Mouse (Mus musculus): ENCODE measurements at regions not wholly inside any gene's neighbourhood (a gene's known extent, or its start where the extent isn't known, plus 50 kb on each side); places are given as distances from the start of the nearest gene placed in this dataset.

DNA sequence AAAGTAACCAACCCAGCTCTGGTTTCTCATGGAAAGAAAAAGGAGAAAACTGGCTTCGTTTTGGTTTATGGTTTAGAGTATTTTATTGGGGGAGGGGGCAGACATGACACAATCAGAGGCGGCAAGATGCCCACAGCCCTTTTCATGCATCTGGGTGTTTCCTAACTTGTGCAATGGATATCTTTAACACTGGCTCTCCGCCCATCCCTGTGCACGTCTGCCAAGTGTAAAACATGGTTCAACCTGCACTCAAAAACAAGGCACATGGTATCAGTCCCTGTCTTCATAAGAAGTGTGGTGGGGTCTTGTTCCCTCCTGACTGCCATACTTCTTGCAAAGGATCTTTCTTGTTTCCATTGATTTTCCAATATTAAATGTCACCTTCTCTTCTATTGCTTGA, 310.6 kb downstream of the Wdr11 start:
- Histone ChIP-seq H3K9ac (replicated peaks) (no peak overlapping the region), H3K9me3 (ENCODE audit: control insufficient read depth, low read length) (no peaks in the 10 kb centered on the region), H3K4me2 (ENCODE audit: low read depth) (no peak overlapping the region), H3K4me1 (replicated peaks; ENCODE audit: control insufficient read depth in 2 of 2, insufficient read depth in 2 of 2, low read length in 1 of 2) (no peaks in the 10 kb centered on the region), H3K27me3 (ENCODE audit: control insufficient read depth, insufficient read depth, low read length) (no peaks in the 10 kb centered on the region), H3K4me3 (ENCODE audit: insufficient read depth in 1 of 2, low read depth in 2 of 2, low read length in 2 of 2) (no peak overlapping the region), H3K27ac (no peak overlapping the region), H3K36me3 (replicated peaks; ENCODE audit: control insufficient read depth, insufficient read depth, low read depth) (no peaks in the 10 kb centered on the region)
- ATAC-seq (ENCODE audit: insufficient read depth) (no peak), DNase-seq (ENCODE audit: low read depth in 3 of 3, low spot score in 3 of 3) (no peak)
- TF ChIP-seq EP300 (IDR thresholded peaks at IDR 0.05; ENCODE audit: low read depth) (no peak), CTCF (IDR thresholded peaks at IDR 0.05; ENCODE audit: low read depth) (no peak)
- WGBS (ENCODE audit: insufficient replicate concordance): 55% methylated on average over 4 of the region's 4 CpGs

DNA sequence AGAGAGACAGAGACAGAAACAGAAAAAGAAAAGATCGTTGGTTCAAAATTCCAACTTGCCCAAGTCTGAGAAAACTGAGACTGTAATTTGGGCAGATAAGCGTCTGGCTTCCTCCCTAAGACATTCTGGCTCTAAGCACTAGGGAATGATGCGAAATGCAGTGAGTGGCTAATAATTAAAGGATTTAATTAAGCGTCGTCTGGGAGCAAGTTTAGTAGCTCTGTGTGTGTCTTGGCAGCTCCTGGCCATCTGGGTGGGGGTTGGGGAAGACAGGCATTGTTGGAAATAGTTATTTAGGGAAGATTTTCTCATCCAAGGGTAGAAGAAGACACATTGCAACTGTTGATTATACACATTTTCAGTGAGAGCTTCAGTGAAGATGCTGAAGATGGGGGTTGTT, 311.5 kb downstream of the Wdr11 start:
- WGBS (ENCODE audit: insufficient replicate concordance): 56% methylated on average over 5 of the region's 5 CpGs
- no peaks in the 10 kb centered on the region for H3K27me3 ChIP-seq (ENCODE audit: control insufficient read depth, insufficient read depth, low read length)
- DNase-seq (ENCODE audit: low read depth in 3 of 3, low spot score in 3 of 3): no peak

DNA sequence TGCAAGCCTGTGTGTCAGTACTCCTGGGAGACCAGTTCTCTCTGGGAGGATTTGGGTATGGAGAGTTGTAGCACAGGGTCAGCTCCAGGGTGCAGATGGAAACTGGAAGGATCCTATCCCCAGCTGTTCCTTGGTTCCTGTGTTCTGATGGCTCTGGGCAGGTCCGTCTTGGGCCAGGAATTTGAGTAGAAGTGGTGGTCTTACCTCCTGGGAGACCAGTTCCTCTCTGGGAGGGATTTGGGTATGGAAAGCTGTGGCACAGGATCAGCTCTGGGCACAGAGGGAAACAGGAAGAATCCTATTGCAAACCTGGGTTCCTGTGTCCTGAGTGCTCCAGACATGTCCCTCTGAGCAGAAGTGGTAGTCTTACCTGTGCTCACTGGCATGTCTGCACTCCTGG, 314.5 kb downstream of the Wdr11 start:
- H3K4me3 ChIP-seq (ENCODE audit: insufficient read depth in 1 of 2, low read depth in 2 of 2, low read length in 2 of 2): no peak overlapping the region
- WGBS (ENCODE audit: insufficient replicate concordance): 38% methylated on average over 1 of the region's 1 CpGs
- ATAC-seq (ENCODE audit: insufficient read depth): no peak
- H3K4me1 ChIP-seq (replicated peaks; ENCODE audit: control insufficient read depth in 2 of 2, insufficient read depth in 2 of 2, low read length in 1 of 2): no peaks in the 10 kb centered on the region
- TF ChIP-seq EP300 (IDR thresholded peaks at IDR 0.05; ENCODE audit: low read depth) (no peak), CTCF (IDR thresholded peaks at IDR 0.05; ENCODE audit: low read depth) (no peak)
- no peaks in the 10 kb centered on the region for H3K9me3 ChIP-seq (ENCODE audit: control insufficient read depth, low read length)
- H3K9ac ChIP-seq (replicated peaks): no peak overlapping the region
- no peaks in the 10 kb centered on the region for H3K27me3 ChIP-seq (ENCODE audit: control insufficient read depth, insufficient read depth, low read length)
- no peak overlapping the region for H3K4me2 ChIP-seq (ENCODE audit: low read depth)
- no peak for DNase-seq (ENCODE audit: low read depth in 3 of 3, low spot score in 3 of 3)
- no peak overlapping the region for H3K27ac ChIP-seq
- H3K36me3 ChIP-seq (replicated peaks; ENCODE audit: control insufficient read depth, insufficient read depth, low read depth): no peaks in the 10 kb centered on the region

More for the DNA sequence above, 311.5 kb downstream of the Wdr11 start:
- no peaks in the 10 kb centered on the region for H3K9me3 ChIP-seq (ENCODE audit: control insufficient read depth, low read length)
- no peaks in the 10 kb centered on the region for H3K36me3 ChIP-seq (replicated peaks; ENCODE audit: control insufficient read depth, insufficient read depth, low read depth)
- H3K4me1 ChIP-seq (replicated peaks; ENCODE audit: control insufficient read depth in 2 of 2, insufficient read depth in 2 of 2, low read length in 1 of 2): no peaks in the 10 kb centered on the region
- no peak for ATAC-seq (ENCODE audit: insufficient read depth)
- no peak overlapping the region for H3K4me2 ChIP-seq (ENCODE audit: low read depth)
- no peak overlapping the region for H3K9ac ChIP-seq (replicated peaks)
- H3K4me3 ChIP-seq (ENCODE audit: insufficient read depth in 1 of 2, low read depth in 2 of 2, low read length in 2 of 2): no peak overlapping the region
- H3K27ac ChIP-seq: no peak overlapping the region
- TF ChIP-seq CTCF (IDR thresholded peaks at IDR 0.05; ENCODE audit: low read depth) (no peak), EP300 (IDR thresholded peaks at IDR 0.05; ENCODE audit: low read depth) (no peak)

DNA sequence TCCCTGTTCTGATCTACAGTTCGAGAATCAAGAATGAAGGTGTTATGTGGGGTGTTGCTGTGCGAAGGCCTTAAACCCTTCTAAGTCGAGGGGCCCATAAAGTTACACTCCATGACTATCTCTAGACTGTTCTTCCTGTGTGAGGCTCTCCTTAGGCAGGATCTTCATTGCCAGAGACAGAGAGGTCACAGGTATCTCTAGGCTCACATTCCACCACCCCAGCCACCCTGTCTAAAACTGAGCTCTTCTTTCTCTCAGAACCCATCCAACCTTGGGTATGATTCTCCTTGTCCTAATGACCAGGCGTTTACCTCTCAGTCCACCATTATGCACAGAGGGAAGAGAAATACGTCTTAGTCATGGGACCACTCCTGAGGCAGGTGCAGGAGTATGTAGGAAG, 317.2 kb downstream of the Wdr11 start:
- Histone ChIP-seq H3K36me3 (replicated peaks; ENCODE audit: control insufficient read depth, insufficient read depth, low read depth) (no peaks in the 10 kb centered on the region), H3K4me3 (ENCODE audit: insufficient read depth in 1 of 2, low read depth in 2 of 2, low read length in 2 of 2) (no peak overlapping the region), H3K4me1 (replicated peaks; ENCODE audit: control insufficient read depth in 2 of 2, insufficient read depth in 2 of 2, low read length in 1 of 2) (no peaks in the 10 kb centered on the region), H3K27me3 (ENCODE audit: control insufficient read depth, insufficient read depth, low read length) (no peaks in the 10 kb centered on the region), H3K27ac (no peak overlapping the region), H3K9me3 (ENCODE audit: control insufficient read depth, low read length) (no peaks in the 10 kb centered on the region), H3K4me2 (ENCODE audit: low read depth) (no peak overlapping the region), H3K9ac (replicated peaks) (no peak overlapping the region)
- no peak for ATAC-seq (ENCODE audit: insufficient read depth)
- TF ChIP-seq CTCF (IDR thresholded peaks at IDR 0.05; ENCODE audit: low read depth): no peak
- TF ChIP-seq EP300 (IDR thresholded peaks at IDR 0.05; ENCODE audit: low read depth): no peak
- no peak for DNase-seq (ENCODE audit: low read depth in 3 of 3, low spot score in 3 of 3)
- WGBS (ENCODE audit: insufficient replicate concordance): 58% methylated on average over 5 of the region's 5 CpGs

DNA sequence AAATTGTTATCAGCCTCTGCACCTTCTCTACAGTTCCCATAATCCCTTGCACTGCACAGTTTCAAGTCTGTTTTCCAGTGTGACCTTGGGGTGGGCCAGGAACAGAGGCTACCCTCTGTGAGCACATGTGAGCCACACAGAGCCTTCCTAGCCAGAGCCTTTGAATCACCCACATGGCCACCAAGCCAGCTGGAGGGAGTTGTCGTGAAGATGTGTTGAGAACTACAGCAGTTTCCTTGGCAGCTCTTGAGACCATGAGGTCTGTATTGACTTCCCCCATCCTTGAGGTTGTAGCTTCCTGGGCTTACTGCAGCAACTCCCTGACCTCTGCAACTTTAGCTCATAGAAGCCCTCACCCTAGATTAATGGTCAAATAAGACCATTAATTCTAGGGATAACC, 318.1 kb downstream of the Wdr11 start:
- 32% methylated on average over 1 of the region's 1 CpGs for WGBS (ENCODE audit: insufficient replicate concordance)
- Histone ChIP-seq H3K36me3 (replicated peaks; ENCODE audit: control insufficient read depth, insufficient read depth, low read depth) (no peaks in the 10 kb centered on the region), H3K4me2 (ENCODE audit: low read depth) (no peak overlapping the region), H3K4me1 (replicated peaks; ENCODE audit: control insufficient read depth in 2 of 2, insufficient read depth in 2 of 2, low read length in 1 of 2) (no peaks in the 10 kb centered on the region), H3K9ac (replicated peaks) (no peak overlapping the region), H3K27ac (no peak overlapping the region), H3K4me3 (ENCODE audit: insufficient read depth in 1 of 2, low read depth in 2 of 2, low read length in 2 of 2) (no peak overlapping the region), H3K9me3 (ENCODE audit: control insufficient read depth, low read length) (no peaks in the 10 kb centered on the region), H3K27me3 (ENCODE audit: control insufficient read depth, insufficient read depth, low read length) (no peaks in the 10 kb centered on the region)
- TF ChIP-seq EP300 (IDR thresholded peaks at IDR 0.05; ENCODE audit: low read depth): no peak
- no peak for TF ChIP-seq CTCF (IDR thresholded peaks at IDR 0.05; ENCODE audit: low read depth)
- ATAC-seq (ENCODE audit: insufficient read depth) (no peak), DNase-seq (ENCODE audit: low read depth in 3 of 3, low spot score in 3 of 3) (no peak)
